Mouse (Mus musculus) retina, postnatal 7 days (tissue): ENCODE measurements around the gene Map2k5.

Experiments used
- DNase-seq: peaks from one replicate; pipeline ENCODE4 v3.0.0-alpha.2; 2012; ENCODE audit warnings: low read depth, low spot score

The Map2k5 gene

DNA sequence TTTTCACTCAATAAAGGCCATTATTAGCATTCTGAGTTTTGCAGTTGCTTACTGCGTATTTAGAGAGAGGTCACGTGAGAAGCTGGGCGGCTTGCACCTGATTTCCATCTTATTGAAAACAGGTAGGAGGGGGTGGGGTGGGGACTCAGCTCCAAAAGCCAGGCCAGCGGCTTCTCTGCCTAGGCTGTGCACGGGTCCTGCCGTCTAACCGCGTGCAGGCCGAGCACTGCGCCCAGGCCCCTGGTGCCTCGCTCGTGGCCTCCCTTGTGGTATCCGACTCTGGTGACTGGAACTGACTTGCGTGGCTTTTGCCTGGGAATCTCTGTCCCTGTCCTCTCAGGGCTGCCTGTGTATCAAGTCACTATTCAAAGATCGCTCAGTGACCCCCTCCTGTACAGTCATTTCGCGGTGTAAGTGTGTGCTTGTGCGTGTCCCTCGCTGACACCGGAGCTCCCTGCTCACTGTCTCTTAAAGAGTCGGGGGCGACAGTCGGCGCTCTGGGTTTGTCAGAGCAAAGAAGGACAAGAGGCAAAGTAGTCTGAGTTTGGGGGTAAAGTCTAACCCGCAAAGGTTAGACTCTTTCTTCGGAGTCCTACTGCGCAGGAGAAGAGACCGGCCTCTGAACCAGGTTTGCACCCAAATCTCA, 245.6 kb downstream of the Map2k5 start:
- no peak for DNase-seq

DNA sequence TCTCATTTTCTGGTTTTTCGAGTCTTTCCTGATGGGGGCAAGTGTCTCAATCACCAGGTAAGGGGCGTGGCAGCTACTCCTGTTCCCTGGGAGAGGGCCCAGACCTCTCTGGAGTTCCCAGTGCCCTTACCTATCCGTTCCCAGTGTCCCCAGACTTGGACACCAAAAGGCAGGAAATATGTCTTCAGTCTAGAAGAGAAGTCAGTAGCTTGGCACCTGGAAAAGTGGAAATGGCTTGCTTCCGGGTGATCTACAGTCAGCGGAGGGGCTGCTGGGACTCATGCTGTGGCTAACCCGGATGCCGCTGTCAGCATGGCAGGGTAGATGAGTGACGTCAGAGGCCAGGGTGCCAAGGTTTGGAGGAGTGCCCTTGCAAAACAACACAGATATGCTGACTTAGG, 248.1 kb downstream of the Map2k5 start:
- DNase-seq = no peak

DNA sequence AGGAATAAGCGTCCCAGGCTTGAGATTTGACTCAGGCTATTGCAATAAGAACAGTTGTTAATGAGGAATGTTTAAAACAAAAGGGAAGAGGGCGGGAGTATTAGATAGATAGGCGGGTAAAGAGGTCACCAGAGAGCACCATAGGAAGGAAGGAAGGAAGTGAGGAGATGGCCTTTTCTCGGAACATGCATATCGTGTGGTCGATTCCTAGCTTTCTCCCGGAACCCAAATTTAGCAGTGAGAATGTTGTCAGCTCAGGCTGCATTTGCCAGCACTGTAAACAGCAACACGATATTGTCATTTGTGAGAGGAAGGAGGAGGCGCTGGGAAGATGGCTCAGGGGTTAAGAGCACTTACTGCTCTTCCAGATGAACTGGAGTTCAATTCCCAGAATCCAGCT, 253.2 kb downstream of the Map2k5 start:
- DNase-seq = no peak

- peak; percentile 79 for DNase-seq
Measured at GRCm38 (mm10) chr9:63123451-63124438, 254.0 kb downstream of the Map2k5 start.

- DNase-seq = no peak
Measured at GRCm38 (mm10) chr9:63122161-63122833, 255.4 kb downstream of the Map2k5 start.

DNA sequence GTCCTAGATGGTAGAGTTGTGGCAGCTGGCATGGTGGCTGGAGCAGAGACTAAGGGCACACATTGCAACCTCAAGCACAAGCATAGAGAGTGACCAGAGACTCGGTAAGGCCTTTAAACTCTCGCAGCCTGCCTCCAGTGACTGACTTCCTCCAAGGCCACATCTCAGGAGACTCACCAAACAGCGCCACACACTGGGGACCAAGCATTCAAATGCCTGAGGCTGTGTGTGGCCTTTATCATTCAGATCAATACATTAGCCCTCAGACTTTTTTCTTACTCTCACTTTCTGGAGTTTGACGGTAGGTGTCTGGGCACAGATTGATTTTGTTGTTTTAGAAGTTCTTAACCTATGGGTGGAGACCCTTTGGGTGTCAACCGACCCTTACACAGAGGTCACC, 259.3 kb downstream of the Map2k5 start:
- DNase-seq = no peak
